Mouse (Mus musculus) small intestine, adult 2 months (tissue): ENCODE measurements at regions not wholly inside any gene's neighbourhood (a gene's known extent, or its start where the extent isn't known, plus 50 kb on each side); places are given as distances from the start of the nearest gene placed in this dataset.

ENCODE experiments used
- CTCF ChIP-seq: fragments of 200-500 bp; IDR thresholded peaks from 2 replicates; pipeline ENCODE4 v1.5.1; 2012; ENCODE audit warnings: low read depth, mild to moderate bottlenecking, control low read depth, inconsistent platforms, low read length, moderate library complexity, mixed read lengths; ENCODE audit not compliant: insufficient replicate concordance, insufficient read length; ENCODE audit errors: extremely low read depth
- POLR2A ChIP-seq: fragments of 200-500 bp; IDR thresholded peaks from 2 replicates; pipeline ENCODE4 v1.6.1; 2012; ENCODE audit warnings: low read depth, mild to moderate bottlenecking, control low read depth, inconsistent platforms, low read length, moderate library complexity

- TF ChIP-seq POLR2A (no peak), CTCF (no peak)
These were observed 334.6 kb downstream of the Sv2b start for GRCm38 (mm10) chr7:74974448-74974847.
